Mouse (Mus musculus) frontal cortex, postnatal 36 days (tissue): Measurements from ENCODE around the gene Ank.
A peak's percentile ranks its signal among the peaks of the same experiment; 100 is the strongest.

Experiments used
- DNase-seq, 2 experiments: peaks; one replicate each; pipeline ENCODE4 v3.0.0; 2022; ENCODE audit warnings: low spot score in 2 of 2

Gene Ank

GRCm38 (mm10) chr15:27574992-27575781, 108.7 kb downstream of the Ank start:
- DNase-seq, result no peak

DNA sequence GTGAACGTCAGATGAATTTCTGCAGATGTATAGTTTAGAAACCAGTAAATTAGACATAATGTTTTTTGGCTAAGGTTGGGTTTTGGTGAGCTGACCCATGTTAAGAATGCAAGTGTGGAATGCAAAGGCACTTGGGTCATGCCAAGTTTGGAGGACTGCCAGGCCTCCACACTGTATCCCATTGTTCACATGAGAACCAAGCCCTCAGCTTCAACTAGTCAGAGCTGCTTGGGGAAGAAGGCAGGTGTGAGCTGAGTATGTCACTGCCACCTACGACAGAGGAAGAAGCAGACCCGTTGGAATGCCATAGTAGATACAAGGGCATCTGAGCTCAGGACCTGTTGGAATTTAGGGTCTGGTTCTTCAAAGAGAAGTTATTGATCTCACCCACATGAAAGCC, 109.5 kb downstream of the Ank start:
- no peak for DNase-seq

GRCm38 (mm10) chr15:27576886-27577285, 110.4 kb downstream of the Ank start:
- no peak for DNase-seq

DNA sequence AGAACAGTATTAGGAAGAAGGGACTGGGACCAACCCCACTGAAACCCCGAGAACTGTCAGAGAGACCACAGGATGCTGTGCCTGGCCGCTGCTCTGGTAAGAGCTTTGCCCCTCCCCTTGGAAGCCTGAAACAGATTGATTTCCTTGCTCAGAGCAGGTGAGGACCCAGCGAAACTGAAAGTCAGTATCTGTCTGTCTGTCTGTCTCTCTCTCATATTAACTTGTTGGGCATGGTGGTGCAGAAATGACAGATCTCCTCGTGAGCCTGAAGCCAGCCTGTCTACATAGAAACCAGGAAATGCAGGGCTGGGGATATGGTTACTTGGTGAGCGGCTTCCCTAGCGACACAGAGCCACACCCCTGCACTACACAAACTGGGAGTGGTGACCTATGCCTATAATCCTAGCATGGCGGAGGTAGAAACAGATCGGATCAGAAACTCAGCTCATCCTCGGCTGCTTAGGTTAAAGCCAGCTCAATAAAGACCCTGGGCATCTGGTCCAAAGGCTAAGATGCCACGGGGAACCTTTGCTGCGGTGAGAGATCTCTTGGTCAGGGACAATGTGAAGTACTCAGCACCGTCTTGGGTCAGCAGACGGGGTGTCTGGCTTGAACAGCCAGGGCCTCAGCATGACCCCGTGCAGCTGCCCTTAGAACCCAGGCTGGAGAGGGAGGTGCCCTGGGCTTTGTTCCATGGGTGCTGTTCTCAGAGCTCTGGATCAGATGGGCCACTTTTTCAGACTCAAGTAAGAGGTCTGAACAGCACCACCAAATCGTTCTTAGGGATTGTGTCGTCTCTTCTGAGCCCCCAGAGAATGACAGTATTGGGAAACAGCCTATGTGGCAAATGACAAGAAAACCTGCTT, 111.7 kb downstream of the Ank start:
- DNase-seq, result no peak

DNA sequence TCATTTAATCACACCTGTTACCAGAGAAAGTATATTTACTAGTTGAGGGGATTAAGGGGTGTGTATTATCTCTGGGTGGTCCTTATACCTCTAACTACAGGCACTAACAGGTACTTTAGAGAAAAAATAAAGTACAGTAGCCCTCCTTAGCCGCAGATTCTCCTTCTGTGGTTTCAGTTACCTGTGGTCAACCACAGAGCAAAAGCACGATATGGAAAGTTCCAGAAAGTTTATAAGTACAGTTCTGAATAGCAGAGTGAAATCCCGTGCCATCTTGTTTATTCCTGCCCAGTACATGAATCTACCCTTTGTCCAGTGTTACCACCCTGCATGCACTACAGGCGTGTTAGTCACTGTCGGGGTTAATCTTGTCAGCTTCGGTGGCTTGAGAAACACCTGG, 112.4 kb downstream of the Ank start:
- DNase-seq, result no peak

DNA sequence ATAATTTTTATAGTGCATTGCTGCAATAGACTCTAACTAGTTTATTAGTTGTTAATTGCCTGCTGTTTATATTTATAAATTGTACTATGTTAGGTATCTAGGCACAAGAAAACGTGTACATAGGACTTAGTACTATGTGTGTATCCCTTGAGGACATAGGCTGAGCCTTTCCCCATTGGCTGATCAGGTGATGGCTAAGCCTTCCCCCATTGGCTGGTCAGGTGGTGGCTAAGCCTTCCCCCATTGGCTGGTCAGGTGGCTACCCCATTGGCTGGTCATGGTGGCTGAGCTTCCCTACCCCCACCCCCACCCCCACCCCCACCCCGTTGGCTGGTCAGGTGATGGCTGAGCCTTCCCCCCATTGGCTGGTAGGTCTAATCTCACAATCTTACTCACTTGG, 113.4 kb downstream of the Ank start:
- DNase-seq, result no peak

DNA sequence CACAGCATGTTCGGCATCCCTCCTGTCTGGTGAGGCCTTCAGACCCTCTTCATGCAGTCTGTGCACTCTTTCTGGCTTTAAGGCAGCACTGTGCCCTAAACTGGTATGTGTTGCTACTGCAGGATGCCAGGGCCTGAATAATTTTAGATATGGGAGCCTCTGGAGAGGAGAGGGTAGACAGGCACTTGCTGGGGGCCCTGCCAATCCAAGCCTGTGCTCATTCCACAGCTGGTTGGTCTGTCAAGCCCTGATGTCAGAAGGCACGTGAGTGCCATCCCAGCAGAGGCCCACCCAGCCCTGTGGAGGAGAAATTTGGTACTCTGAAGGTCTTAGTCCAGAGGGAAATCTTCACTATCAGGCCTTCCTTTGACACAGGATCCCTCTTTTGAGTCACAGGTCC, 114.3 kb downstream of the Ank start:
- no peak for DNase-seq

GRCm38 (mm10) chr15:27581640-27582039, 115.2 kb downstream of the Ank start:
- DNase-seq, result no peak

GRCm38 (mm10) chr15:27582428-27582827, 116.0 kb downstream of the Ank start:
- DNase-seq, result no peak

DNA sequence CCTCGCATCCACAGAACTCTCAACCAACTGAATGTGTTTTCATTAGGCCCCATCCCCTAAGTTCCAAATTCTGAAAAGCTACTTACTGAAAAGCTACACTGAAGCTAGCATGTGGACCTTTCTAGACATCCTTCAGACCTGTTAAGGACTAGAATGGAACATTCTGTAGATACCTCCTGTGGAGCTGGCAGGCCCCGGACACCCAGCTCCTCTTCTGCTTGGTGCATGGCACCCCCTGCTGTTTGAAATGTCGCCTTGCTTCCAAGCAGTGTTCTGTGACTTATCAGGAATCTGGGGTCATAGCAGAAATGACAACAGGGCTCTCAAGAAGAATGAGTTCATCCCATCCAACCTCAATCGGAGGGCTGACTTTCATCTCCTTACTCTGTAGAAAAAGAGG, 116.6 kb downstream of the Ank start:
- peak in 1 of 2 experiments; percentile 67 for DNase-seq

GRCm38 (mm10) chr15:27583620-27584019, 117.1 kb downstream of the Ank start:
- DNase-seq, result no peak

- no peak for DNase-seq
Measured at GRCm38 (mm10) chr15:27585466-27586092, 119.1 kb downstream of the Ank start.

- DNase-seq, result no peak
Measured at GRCm38 (mm10) chr15:27586093-27586480, 119.6 kb downstream of the Ank start.

DNA sequence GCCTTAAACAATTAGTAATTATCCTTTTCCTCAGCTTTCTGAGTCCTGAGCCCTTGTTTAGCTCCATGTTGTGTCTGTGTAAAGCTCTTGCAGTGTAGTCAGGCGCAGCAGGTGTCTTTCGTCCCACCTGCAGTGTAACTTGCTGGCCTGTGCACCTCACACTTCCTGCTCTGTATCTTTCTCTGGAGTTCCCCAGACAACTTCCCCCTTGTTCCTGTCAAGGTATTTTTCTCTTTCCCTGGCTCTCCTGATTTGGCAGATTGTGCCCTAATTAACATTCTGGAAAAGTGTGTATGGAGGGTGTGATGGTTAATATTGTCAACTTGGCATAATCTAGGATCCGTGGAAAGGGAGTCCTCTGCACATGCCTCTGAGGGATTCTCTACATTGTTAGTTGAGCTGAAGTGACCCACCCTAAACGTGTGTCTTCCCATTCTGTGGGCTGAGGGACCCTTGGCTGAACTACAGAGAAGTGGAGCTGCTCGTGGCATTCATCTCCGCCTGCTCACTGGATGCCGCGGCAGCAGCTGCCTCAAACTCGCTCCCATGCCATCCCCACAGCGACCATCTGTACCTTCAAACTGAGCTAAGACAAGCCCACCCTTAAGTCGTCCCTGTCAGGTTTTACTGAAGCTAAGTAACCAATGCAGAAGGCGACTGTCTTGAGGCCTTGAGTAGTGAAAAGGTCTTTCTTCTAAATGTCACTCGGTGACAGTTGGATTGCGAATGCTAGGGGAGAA, 121.8 kb downstream of the Ank start:
- DNase-seq, result no peak

- DNase-seq, result no peak
Measured at GRCm38 (mm10) chr15:27590812-27591211, 124.3 kb downstream of the Ank start.

DNA sequence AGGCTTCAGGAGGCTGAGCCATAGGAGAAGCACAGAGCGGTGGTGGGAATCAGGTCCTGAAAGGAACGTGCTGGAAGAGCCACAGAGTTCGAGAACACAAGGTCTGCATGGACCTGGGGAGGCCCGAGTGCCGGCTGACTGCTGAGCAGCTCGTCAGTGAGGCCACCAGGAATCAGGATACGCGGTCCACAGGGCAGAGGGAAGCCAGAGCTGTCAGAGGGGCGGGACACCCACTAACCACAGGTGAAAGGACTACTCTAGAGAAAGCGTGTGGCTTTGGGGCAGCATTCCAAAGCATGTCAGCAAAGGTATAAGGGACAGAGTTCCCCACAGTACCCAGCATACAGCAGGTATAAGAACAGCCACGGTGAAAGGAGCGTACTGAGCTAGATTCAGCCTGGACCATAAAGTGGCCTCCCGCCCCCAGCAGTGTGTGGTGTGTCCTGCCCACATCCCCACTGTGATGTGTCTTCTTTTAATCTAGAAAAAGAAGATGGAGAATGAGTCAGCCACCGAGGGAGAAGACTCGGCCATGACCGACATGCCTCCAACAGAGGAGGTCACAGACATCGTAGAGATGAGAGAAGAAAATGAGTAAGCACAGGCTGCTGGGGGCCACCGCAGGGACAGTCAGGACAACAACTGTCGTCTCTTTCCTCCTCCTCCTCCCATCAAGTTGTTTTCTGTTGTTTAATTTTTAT, 126.3 kb downstream of the Ank start:
- no peak for DNase-seq

GRCm38 (mm10) chr15:27593717-27594116, 127.2 kb downstream of the Ank start:
- DNase-seq, result peak in 1 of 2 experiments; percentile 68

DNA sequence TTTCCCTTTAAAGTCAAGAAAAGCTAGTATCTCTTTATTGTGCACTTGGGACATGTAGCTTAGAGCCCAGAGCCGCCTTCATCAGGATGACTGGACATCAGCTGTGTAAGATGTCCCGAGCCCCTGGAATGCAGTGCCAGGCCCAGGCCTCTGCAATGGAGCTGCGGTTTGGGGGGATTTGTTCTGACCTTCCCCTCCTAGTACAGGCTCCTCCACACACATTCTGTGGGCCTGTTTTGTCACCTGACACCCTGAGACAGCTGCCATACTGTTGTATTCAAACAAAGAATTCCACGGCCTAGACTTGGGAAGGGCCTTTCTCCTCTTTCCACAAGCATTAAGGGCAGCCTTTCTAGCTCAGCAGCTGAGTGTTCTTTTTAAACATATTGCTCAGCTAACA, 128.5 kb downstream of the Ank start:
- DNase-seq, result no peak

DNA sequence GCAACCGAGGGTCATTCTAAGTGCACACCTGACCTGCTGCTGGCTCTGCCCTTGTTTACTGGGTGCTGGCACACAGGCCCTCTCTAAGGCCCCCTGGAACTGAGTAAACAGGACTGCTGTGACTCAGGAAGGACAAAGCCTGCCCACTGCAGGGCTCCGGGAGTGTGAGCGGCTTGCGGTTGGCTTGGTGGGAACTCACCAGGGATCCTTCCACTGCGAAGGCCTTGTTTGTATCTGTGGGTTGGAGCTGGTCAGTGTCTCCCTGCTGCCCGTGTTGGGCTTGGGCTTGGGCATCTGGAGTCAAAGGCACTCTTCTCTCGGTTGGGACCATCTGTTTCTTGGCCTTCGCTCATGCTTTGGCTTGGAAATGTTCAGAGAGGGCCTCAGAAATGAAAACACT, 129.1 kb downstream of the Ank start:
- DNase-seq, result no peak

- DNase-seq, result peak in 1 of 2 experiments; percentile 69
Measured at GRCm38 (mm10) chr15:27596463-27597140, 130.1 kb downstream of the Ank start.

DNA sequence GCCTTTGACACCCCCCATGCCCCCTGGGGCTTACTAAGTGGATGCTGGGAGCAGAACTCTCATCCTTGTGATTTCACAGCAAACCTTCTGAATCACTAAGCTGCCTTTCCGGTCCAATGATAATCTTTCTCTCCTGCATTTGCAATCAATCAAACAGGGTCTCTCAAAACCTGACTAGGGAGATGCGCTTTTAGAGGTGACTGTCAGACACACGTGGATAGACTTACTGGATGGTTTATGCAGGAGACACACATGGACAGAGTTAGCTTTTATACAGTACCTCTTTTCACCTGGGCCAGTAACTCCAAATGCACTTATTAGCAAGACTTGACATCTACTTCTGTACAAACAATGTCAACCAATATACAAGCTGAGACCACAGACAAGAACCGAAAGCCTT, 131.0 kb downstream of the Ank start:
- no peak for DNase-seq
